In the genomic region with DNA sequence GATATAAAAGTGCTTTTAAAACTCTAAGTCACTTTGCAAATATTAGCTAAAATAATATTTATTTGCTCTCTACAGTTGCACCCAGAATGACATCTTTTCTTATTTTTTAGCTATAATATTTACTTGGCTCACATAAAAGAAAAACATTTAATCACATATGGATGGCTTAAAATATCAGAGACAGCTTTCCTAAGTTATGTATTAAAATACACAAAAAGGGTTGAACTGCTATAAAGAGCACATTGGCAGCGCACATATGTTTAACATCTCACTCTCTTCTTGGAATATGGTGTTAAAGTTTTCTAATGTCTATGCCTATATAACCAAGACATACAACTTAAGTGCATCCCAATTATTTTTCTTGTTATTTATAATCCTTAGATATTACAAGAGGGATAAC, we compare ENCODE assay signal across 17 mouse cellular contexts.
"Had no signal": no experiment of that assay in that cellular context is flagged by ENCODE, and none has a peak within 500 bp of the region (broad histone marks: within the 10 kb centered on the region; RNA-seq: fewer than 3 reads in every experiment).

No protein-coding gene starts in this region.

- H3K36me3 ChIP-seq: liver, embryonic 13.5 days had no signal

- DNase-seq: kidney, adult 11 months; kidney, postnatal 25 days; layer of hippocampus, postnatal 36 days; liver, embryonic 13.5 days; lung, postnatal 4 days; midbrain, embryonic 14.5 days; right cerebral cortex, adult 18-20 months; right cerebral cortex, postnatal 14 days; right cerebral cortex, postnatal 4 days; thymus, adult 18-20 months; thymus, postnatal 36 days had no signal

- ATAC-seq: hindbrain, postnatal 0 days; inflammation-experienced regulatory T-cells, adult 6 months; lung, postnatal 0 days had no signal

- H3K4me3 ChIP-seq: left cerebral cortex, adult 2 months; liver, embryonic 13.5 days had no signal

- H3K9me3 ChIP-seq: liver, embryonic 13.5 days had no signal

- H3K27ac ChIP-seq: hindbrain, embryonic 14.5 days; hindbrain, postnatal 0 days; left cerebral cortex, adult 2 months; liver, embryonic 13.5 days had no signal

- H3K27me3 ChIP-seq: liver, embryonic 13.5 days had no signal

- H3K4me1 ChIP-seq: liver, embryonic 13.5 days had no signal

- H3K9ac ChIP-seq: hindbrain, embryonic 14.5 days; liver, embryonic 13.5 days had no signal

- H3K4me2 ChIP-seq: hindbrain, embryonic 14.5 days; liver, embryonic 13.5 days; midbrain, embryonic 11.5 days had no signal
